Mouse (Mus musculus) lung, postnatal 10 days (tissue): ENCODE results near the gene Atad3a.
"Not testable (repeated sequence)": the region's sequence is repeated elsewhere in the genome, so short reads cannot be mapped to it uniquely, and the experiment has no call there.

Source experiments
- DNase-seq: peaks from one replicate; pipeline ENCODE4 v3.0.0; 2021

The Atad3a gene

DNA sequence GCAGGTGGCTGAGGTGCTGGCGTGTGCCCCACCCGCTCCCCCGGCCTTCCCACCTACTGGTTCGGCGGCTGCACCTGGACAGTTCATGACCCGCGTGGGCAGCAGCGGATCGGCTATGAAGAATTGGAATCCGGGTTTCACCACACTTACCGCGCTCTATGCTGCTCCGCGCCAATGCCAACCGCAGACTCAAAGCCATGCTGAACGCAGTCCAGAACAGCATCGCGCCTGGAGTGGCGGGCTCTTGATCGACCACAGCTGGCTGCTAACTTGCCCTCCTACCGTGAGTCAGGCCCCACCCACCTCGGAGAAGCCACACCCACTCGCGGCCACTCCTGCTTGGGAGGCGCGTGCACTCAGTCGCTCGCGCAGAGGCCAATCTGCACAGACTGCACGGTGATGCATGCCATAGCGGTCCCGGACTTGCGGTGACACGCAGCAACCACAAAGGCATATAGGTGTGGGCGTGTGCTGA is 13.4 kb upstream of the Atad3a start, which contains the start of gene Vwa1:
TSS of gene Vwa1 (minus strand) at position 419 of the 475 bp plus-strand sequence.
- peak; percentile 96 for DNase-seq

DNA sequence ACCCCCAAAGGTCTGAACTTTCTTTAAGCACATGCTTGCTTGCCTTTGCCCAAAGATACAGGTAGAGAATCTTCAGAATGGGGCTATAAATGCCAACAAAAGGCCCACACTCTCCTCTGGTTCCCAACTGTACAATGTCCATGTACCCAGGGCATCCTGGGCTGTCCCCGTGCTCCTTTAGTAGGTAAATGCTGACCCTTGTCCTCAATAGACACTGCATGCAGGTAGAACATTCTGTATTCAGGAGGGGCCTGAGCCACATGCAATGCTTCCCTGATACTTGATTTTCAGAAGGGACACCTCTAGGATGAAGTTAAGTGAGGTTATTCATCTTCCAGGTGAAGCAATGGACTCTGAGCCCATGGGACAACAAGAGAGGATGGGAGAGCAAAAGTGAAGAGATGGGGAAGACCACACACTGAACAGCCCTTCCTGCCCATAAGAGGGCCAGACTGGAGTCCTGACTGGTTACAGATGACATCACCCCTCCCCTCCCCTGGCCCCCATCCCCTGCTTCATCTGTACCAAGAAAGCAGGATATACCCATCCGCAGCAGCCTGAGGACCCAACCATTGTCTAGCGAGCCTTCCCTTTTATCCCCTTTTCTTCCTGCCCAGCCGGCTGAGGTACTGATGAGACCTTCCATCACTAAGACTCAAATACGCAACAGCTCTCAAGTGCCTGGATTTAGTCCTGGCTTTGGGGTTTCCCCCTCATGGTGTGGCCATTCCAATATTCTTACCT is 12.6 kb upstream of the Atad3a start:
- no peak for DNase-seq

DNA sequence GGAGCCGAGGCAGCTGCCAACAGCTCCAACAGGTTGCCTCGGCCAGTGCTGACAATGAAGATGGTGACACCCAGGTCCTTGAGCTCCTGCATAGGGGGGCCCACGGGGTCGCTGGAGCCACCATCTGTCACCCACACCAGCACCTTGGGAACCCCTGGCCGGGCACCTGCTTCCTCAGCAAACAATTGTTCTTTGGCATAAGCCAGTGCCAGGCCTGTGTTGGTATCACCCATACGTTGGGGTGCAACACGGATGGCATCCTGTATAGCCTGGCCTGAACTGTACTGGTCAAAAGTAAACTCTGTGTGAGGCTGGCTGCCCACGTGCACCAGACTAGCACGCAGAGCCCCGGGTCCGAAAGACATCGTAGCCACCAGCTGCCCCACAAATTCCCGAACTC is 11.9 kb upstream of the Atad3a start:
- no peak for DNase-seq

DNA sequence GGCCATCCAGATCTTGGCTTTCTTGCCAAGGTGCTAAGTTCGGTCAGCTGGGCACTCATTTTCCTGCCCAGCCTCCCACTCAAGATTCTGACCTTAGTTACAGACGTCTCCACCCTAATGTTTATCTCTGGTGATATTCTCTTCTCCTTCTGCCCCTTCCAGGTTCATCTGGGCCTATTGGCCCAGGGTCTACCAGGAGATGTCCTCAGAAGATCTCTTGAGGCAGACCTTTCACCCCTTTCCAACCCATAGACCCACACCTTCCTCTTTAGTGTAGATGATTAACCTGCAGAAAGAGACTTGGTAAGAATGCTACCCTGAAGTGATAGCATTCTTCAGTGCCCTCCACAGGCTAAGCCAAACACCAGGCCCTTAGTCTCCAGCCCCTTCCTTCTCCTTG is 10.8 kb upstream of the Atad3a start:
- no peak for DNase-seq

DNA sequence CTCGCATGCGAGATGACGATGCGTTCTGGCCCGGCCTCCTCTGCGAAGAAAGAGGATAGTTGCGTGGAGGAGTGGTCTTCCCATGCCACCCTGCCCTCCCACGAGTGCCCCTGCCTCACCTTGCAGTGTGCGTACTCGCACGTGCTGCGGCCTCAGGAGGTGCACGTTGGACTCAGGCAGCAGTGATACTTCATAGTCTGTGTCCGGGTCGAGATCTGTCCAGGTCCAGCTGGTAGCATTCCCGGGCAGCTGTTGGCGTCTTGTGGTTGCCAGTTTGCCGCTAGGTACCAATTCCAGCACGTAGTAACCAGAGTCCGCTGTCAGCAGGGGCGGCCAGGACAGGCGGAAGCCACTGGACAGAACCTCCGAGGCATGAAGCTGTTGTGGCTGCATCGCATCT is 9.7 kb upstream of the Atad3a start:
- no peak for DNase-seq

DNA sequence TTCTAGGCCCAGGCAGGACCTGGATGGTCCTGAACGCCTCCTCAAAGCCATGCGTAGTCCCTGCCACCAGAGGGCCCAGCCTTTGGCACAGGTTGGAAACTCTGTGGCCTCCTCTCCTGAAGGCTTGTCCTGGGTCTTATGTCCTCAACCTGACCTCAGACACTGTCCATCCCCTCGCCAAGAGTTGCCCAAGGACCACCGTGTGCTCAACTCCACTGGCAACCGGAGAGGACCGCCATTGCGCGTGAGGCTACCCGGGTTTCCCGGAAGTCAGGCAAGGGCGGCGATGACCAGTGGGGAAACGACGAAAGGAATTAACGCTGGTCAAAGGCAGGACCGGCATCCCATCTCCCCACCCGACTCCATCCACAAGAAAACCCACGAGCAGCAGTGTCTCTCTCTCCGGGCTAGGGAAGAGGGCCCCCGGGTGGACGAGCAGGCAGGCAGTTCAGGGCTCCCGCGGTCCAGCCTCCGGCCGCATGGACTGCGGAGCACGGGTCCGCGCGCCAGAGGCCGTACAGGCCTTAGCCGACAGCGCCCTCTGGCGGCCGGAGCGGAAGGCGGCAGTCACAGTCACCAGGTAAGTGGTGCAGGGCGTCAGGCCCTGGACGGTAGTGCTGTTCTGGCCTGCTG is 9.1 kb upstream of the Atad3a start:
- peak; percentile 93 for DNase-seq

DNA sequence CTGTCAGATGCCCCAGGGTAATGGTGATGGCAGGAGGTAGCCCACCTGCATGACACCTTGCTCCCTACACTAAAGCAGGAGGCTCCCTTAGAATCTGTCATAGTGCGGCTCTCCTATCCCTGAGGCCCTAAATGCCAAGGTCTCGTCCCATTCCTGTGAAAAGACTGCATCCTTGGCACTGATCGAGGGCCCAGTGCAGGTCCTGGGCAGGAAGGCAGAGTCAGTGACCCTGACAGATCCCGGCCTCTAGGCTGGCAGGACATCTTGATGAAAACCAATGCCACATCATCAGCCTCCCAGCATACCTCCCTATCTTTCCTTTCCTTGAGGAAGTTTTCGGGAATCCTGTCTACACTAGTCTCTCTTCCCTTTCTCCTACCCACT is 8.6 kb upstream of the Atad3a start:
- no peak for DNase-seq

DNA sequence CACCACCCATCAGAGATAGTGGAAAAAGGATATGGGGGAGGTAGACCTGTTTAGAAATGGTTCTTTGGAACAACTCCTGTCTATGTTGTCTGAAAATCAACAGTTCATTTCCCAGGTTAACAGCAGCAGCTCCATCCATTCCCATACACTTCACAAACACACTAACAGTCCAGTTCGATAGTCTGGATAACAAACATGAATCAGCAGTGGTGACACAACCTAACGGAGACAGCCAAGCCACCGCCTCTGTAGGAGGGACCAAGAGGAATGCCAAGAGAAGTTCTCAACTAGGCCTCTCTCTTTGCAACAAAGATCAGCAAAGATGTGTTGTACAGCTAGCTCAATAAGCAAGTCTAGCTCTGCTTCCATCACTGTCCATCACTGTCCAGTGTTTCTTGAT is 1.5 kb upstream of the Atad3a start:
- no peak for DNase-seq

DNA sequence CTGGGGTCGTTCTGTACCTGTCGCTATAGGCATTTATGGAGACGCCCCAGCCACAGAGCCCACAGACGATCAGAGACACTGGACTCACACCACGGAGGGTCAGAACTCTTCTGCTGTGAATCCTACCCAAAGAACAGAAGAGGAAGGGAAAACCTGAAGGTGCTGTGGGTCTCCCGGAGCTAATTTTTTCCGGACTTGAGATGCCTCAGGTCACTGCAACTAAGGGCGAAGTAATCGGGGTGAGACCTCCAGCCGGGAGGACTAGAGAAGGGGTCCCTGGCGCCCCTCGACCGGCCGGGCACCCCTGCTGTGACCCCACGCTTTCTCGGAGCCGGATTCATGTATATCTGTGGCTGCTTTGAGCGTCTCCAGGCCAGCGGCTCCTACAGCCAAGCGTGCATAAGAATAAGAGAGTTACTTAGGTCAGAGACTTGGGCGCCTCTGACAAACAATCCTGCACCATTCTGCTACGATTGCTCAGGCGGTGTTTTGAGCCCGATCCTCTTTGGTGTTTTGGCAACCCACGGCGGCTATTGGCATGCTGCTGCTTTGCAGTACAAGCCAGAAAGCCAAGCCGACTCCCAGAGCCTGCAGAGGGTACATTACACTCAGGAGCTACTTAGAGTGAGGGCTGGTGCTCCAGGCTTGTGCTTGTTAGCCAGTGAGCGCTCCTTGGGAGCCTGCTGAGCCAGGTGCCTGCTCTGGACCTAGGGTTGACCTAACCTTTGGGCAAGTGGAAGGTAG is 635 bp upstream of the Atad3a start:
- no peak for DNase-seq

DNA sequence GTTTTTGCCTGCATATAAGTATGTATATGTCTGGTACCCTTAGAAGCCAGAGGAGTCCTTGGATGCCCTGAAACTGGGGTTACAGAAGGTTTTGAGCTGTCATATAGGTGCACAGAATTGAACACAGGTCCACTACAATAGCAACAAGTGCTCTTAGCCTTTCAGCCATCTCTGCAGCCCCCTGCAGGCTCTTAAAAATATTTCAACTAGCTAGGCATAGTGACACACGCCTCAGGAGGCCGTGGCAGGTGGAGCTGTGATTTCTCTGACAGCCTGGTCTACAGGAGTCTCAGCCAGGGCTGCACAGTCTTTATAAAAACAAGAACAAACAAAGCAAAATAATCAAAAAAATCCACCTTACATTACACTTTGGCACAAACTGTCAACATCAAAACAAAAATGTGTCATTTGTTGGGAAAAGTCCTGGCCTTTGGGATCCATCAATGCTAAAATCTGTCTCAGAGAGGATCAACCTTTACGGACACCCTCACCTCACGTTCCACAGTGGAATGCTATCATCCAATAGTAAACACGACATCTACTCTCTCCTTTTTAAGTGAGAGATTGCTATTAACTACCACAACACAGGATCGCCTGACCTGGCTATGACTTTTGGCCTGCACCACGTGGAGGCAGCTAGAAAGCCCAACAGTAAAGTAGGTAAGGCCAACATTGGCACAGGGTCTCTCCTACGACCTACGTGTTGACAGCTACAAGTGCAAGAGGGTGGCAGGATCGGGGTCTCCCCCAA is 856 bp downstream of the Atad3a start:
- DNase-seq, result peak; percentile 44

DNA sequence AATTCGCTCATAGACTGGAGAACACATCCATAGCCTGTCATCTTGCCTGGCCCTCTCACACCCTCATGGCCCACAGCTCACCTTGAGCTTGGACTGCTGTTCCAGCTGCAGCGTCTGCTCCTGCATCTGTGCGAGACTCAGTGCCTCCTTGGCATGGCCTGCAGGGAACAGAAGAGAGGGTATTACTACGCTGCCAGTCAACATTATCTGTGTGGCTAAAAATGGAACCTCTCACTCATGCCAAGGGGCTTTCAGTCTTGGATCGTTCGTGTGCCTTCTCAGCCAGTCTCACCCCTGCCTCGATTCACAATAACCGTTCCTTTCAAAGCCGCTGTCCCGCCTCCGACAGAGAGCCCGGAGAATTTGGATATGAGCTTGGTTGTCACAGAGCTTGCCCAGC is 3.9 kb downstream of the Atad3a start:
- no peak for DNase-seq

DNA sequence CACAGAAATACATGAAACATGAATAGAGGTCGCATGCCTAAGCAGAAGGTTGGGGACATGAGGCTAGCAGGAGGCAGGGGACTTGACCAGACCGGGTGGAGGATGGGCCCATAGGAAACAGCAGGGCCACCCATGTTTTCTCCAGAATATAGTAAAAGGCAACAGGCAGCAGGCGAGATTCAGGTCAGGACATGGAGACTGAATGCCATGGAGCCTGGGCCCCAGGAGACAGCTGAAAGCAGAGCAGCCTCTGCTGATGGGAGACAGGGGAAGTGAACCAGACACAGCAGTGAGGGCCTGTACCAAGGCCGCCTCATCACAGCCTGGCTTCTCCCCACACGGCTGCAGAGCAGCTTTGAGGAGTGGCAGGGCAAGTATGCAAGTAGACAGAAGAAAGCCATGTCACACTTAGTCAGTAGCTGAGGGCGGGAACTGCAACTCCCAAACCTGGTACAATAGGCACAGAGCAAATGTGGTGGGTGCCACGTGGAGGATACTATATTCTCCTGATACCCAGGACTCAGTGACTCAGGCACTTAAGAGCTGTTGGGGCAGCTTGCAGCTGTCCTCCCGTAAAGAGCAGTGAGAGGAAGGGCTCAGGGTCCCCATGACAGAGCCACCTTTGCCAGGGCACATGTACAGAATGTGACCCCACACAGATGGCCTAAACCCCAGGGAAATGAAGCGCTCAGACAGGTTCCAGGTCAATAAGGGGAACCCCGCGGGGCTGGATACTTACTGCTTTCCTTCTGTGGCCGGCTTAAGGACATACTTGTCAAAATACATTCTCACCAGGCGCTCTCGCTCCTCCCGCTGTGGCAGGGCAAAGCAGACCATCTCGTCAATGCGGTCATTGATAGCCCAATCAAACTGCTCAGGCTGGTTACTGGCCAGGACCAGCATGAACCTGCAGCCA is 14.1 kb downstream of the Atad3a start:
- DNase-seq, result no peak

DNA sequence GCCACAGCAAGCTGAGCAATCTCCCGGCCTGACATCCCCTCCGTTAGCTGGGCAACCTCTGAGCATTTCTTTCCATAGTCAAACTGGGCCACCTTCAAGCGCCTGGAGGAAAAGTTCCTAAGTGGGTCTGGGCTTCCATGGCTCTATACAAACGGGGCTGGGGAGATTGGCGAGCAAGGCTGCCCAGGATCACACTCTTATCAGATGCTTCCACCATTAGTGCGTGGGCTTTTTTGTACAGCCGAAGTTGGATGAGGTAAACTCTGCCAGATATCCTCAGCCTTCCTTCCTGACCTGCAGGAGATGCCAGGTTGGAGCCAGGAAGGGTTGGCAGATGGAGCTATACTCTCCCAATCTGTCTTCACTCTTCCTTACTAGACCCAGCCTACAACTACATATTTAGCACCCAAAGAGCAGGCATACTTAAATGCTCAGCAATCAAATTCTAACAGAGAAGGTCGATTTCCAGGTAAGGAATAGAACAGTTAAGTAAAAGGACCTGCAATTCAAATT is 14.8 kb downstream of the Atad3a start:
- no peak for DNase-seq

DNA sequence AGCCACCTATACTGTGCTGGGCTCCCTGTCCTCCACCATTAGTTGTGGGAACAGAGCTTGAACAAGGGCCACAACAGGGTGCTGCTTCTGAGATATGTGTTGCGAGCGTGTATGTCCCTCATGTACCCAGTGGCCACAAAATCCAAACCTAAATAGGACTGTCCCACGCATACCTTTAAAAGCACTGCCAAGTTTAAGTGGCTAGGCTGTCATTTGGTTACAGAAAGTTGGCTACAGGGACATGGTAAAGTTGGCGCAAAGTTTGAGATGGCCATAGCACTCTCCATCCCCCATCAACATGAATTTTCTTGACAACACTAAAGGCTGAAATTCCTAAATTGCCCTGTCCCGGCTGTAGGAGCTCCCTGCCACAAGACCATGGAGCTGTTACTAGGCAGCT is 15.8 kb downstream of the Atad3a start:
- no peak for DNase-seq

DNA sequence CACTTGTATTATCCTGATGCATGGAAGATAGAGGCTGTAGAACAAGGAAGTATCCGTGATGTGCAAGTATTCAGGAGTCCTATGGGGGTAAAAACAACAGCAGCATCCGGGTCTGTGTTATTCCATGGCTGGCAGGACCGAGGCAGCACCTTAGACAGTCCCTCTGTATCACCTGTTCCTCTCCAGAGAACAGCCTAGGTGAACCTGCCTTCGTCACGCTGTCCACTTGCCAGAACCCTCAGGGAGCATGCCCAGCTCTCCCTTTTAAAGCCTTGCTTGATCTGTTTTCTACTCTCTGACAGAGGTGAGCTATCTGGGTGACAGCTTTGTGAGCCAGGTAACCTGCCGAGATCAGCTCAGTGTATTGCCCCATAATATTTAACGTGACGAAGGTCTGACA is 16.4 kb downstream of the Atad3a start:
- DNase-seq, result no peak

DNA sequence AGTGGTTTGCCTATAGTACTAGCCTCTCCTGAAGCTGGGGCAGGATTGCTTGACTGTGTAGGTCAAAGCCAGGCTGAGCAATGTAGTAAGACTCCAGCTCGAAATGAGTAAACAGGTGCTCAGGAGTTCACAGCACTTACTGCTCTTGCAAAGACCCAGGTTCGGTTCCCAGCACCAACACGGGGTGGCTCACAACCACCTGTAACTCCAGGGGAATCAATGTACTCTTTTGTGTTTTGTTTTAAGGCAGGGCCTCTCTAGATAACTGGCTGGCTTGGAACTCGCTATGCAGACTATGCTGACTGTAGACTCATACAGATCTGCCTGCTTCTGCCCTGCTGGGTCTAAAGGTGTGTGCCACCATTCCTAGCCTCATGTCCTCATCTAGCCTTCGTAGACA is 18.2 kb downstream of the Atad3a start:
- no peak for DNase-seq

DNA sequence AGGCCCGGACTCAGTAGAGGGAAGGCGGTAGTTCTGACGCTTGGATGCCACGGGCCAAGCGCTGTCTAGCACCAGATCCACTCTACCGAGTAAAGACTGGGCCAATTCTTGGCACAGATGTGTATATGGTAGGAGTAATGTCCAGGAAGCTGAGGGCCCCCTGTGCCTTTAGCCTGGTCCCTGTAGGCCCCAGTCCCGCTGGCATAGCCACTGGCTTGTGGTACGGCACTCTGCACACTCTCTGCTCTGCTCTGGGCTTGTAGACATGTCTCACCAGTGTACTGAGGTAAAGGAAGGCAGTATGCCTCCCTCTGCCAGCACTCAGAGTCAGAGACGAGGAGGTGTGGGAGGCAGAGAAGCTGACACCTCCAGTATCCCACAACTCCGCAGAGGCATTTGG is 20.2 kb downstream of the Atad3a start:
- not testable (repeated sequence) for DNase-seq

DNA sequence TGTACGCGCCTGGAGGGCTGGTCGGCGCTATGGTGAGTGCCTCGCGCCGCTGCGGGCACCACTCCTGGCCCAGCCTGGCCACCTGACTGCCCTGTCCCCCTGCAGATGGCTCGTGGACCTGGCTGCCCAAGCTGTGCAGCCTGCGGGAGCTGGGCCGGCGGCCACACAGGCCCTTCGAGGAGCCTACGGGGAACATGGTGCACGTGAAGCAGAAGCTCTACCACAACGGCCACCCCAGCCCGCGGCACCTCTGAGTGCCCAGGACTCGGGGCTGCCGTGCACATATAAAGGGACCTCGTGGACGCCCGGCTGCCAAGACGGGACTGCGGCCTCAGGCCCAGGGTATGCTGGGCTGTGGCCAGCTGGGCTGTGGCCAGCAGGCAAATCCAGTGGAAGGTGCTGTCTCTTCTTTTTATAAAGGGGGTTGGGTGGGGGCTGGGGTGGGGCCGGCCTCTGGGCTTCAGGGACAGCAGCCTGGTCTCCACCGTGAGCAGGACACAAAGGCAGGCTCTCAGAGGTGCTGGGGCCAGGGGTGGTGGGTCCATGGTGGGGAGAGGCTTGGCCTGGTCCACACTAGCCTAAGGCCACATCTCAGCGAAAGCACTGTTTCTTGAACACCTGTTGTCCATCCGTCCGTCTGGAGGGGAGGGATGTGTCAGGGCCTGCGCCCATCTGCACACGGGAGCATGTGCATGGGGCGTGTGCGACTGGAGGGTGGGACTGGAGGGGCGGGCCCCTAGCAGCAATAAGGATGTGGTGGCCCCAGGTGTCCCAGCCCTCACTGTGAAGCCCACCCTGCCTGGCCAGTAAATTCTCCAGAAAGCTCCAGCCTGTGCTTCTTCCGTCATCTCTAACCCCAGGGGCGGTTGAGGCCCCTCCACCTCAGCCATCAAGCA is 20.9 kb downstream of the Atad3a start:
- no peak for DNase-seq

DNA sequence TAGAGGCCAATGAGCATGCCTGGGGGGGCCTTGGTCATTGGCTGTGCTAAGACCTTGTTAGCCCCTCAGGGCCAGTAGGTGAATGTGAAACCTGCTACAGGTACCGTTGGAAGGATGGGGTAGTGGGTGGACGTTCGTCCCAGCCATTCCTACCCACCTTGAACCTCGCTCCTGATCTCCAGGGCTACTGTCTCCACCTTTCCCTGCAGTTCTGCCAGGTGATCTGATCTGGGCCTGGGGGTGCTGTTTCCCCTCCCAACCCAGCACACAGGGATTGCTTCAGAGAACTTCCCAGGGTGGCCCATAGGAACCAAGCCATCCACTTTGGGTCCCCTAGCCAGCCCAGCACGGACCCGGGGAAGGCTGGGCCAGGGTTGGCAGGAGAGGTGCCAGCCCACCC is 21.7 kb downstream of the Atad3a start:
- no peak for DNase-seq

DNA sequence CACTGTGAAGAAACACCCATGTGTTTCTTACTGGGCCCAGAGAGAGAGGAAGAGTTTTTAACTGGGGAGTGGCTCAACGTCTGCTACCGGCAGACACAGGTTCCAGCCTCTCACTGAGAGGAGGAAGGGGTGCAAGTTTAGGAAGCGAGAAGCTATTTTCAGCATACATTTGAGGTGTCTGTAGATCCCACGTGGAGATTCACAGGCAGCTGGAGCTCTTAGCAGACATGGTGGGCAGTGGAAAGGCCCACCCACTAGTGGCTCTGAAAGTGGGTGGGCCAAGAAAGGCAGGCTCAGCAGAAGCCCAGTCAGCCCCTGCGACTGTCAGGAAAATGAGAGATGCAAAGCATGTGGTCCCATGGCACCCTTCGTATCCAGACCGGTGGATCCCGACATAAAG is 22.6 kb downstream of the Atad3a start:
- no peak for DNase-seq

DNA sequence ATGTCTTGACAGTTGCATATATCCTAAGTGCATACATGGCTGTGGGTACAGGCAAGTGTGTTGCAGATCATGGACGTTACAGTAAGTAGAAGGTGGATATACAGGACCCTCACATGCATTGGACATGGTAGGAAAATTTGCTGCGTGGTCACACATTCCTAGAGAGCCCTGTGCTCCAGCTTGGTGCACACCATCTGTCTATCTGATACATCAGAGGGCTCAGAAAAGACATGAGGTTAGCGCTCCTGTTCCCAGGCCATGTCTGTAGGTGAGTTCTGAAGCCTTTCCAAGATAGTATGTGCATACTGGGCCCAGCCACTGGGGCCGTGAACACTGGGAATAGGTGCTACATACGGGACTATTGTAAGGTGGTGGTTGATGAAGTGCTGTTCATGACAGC is 24.5 kb downstream of the Atad3a start:
- DNase-seq, result no peak
